Mouse (Mus musculus) midbrain, postnatal 0 days (tissue): ENCODE results near the gene Morc4. TPM values are rescaled to one million over a fixed set of nuclear protein-coding genes. Genes with fewer than 3 reads are reported as not detected.
A peak's percentile ranks its signal among the peaks of the same experiment; 100 is the strongest.

ENCODE experiments used
- ATAC-seq: fragments of 200-750 bp; cut with Nextera tagmentation; 2 replicates; pipeline ENCODE4 v1.8.0; 2017; ENCODE audit warnings: moderate number of reproducible peaks, mild to moderate bottlenecking, moderate TSS enrichment, moderate library complexity; ENCODE audit not compliant: low FRiP score
- DNase-seq: peaks from one replicate; pipeline ENCODE4 v3.0.0-alpha.2; 2015; ENCODE audit warnings: low spot score
- H3K27ac ChIP-seq: fragments of 300-500 bp; sonication (generic); 2 replicates; pipeline ENCODE4 v1.5.1; 2014; ENCODE audit warnings: low read depth, mild to moderate bottlenecking, low read length, mixed read lengths
- H3K27me3 ChIP-seq: fragments of 300-500 bp; sonication (generic); 2 replicates; pipeline ENCODE4 v1.6.1; 2014; ENCODE audit warnings: low read length, control low read depth, mixed read lengths; ENCODE audit not compliant: insufficient read depth
- H3K36me3 ChIP-seq: fragments of 300-500 bp; sonication (generic); 2 replicates; pipeline ENCODE4 v1.6.1; 2014; ENCODE audit warnings: low read length, control low read depth, mixed read lengths; ENCODE audit not compliant: insufficient read depth
- H3K4me1 ChIP-seq: fragments of 300-500 bp; sonication (generic); 2 replicates; pipeline ENCODE4 v1.6.1; 2014; ENCODE audit warnings: mild to moderate bottlenecking, control low read depth, antibody characterized with exemption, low read length, mixed read lengths; ENCODE audit not compliant: insufficient read depth
- H3K4me2 ChIP-seq: fragments of 300-500 bp; sonication (generic); 2 replicates; pipeline ENCODE4 v1.6.1; 2014; ENCODE audit warnings: low read depth, mild to moderate bottlenecking, low read length, mixed read lengths; ENCODE audit not compliant: poor library complexity, severe bottlenecking
- H3K4me3 ChIP-seq: fragments of 300-500 bp; sonication (generic); 2 replicates; pipeline ENCODE4 v1.5.1; 2014; ENCODE audit warnings: low read depth, mild to moderate bottlenecking, low read length, moderate library complexity
- H3K9ac ChIP-seq: fragments of 300-500 bp; sonication (generic); replicated peaks from 2 replicates; pipeline ENCODE4 v1.6.1; 2014; ENCODE audit warnings: mild to moderate bottlenecking, low read length, moderate library complexity, mixed read lengths; ENCODE audit not compliant: poor library complexity, severe bottlenecking
- H3K9me3 ChIP-seq: fragments of 300-500 bp; sonication (generic); 2 replicates; pipeline ENCODE4 v1.6.1; 2016; ENCODE audit warnings: low read length, control low read depth
- CTCF ChIP-seq: IDR thresholded peaks from 2 replicates; pipeline ENCODE4 v1.5.1; 2016; ENCODE audit warnings: antibody characterized with exemption, mild to moderate bottlenecking
- WGBS: fragments of 180-500 bp; shearing (Covaris S2); extraction: QIAGEN DNeasy Blood & Tissue Kit; methylation state at CpG from one replicate; pipeline ENCODE4 v1.1.7; 2014; 5-methylcytosine and 5-hydroxymethylcytosine counted together
- polyA plus RNA-seq: library from polyadenylated mRNA; unstranded; fragments of >200 nt; fragmentation: Nextera tagmentation; extraction: Ambion mirVana; gene quantifications from 2 replicates; pipeline ENCODE4 v1.2.1, GENCODE M21; 2015
- total RNA-seq: library from RNA; depleted of rRNA; stranded (reverse); fragments of >200 nt; gene quantifications from 2 replicates; pipeline ENCODE4 v1.2.3, GENCODE M21; 2014

Gene Morc4
- total and polyA plus RNA-seq, 2 experiments from 2014 or later: 2.6 to 3.1 TPM

- Histone ChIP-seq H3K4me3 (no peak overlapping the region), H3K27ac (no peak overlapping the region), H3K36me3 (no peaks in the 10 kb centered on the region), H3K4me1 (no peaks in the 10 kb centered on the region), H3K9me3 (no peaks in the 10 kb centered on the region), H3K4me2 (no peak overlapping the region), H3K9ac (no peak overlapping the region), H3K27me3 (peaks cover 3% of the 10 kb centered on the region; the same call in 1 of the 2 replicates)
- ATAC-seq (no peak), DNase-seq (no peak)
- peak; percentile 14; the same call in 1 of the 2 replicates for TF ChIP-seq CTCF
- 89% methylated on average over 6 of the region's 6 CpGs for WGBS
These were observed 42.9 kb downstream of the Morc4 start for GRCm38 (mm10) chrX:139828363-139829092.

GRCm38 (mm10) chrX:139826926-139827325, 44.6 kb downstream of the Morc4 start:
- no peaks in the 10 kb centered on the region for H3K4me1 ChIP-seq
- no peak for DNase-seq
- no peak overlapping the region for H3K27ac ChIP-seq
- WGBS: 86% methylated on average over 4 of the region's 4 CpGs
- H3K9ac ChIP-seq: no peak overlapping the region
- no peak overlapping the region for H3K4me3 ChIP-seq
- TF ChIP-seq CTCF: no peak
- no peaks in the 10 kb centered on the region for H3K9me3 ChIP-seq
- no peak for ATAC-seq
- H3K36me3 ChIP-seq: 0 out of 2 replicates have a peak, but pooled peaks cover 4% of the 10 kb centered on the region
- H3K27me3 ChIP-seq: peaks cover 3% of the 10 kb centered on the region; the same call in 1 of the 2 replicates
- H3K4me2 ChIP-seq: no peak overlapping the region

GRCm38 (mm10) chrX:139825402-139825801, 46.1 kb downstream of the Morc4 start:
- 77% methylated on average over 1 of the region's 1 CpGs for WGBS
- Histone ChIP-seq H3K4me3 (no peak overlapping the region), H3K4me1 (no peaks in the 10 kb centered on the region), H3K9me3 (no peaks in the 10 kb centered on the region), H3K9ac (no peak overlapping the region), H3K27me3 (no peaks in the 10 kb centered on the region), H3K27ac (no peak overlapping the region), H3K36me3 (0 out of 2 replicates have a peak, but pooled peaks cover 4% of the 10 kb centered on the region), H3K4me2 (no peak overlapping the region)
- DNase-seq (no peak), ATAC-seq (no peak)
- no peak for TF ChIP-seq CTCF

GRCm38 (mm10) chrX:139815201-139815600, 56.3 kb downstream of the Morc4 start:
- no peak overlapping the region for H3K9ac ChIP-seq
- H3K27me3 ChIP-seq: peaks cover 3% of the 10 kb centered on the region; the same call in 1 of the 2 replicates
- DNase-seq: no peak
- H3K4me3 ChIP-seq: no peak overlapping the region
- H3K36me3 ChIP-seq: no peaks in the 10 kb centered on the region
- no peak for TF ChIP-seq CTCF
- no peaks in the 10 kb centered on the region for H3K9me3 ChIP-seq
- 83% methylated on average over 5 of the region's 5 CpGs for WGBS
- no peaks in the 10 kb centered on the region for H3K4me1 ChIP-seq
- H3K27ac ChIP-seq: no peak overlapping the region
- H3K4me2 ChIP-seq: no peak overlapping the region
- no peak for ATAC-seq

- no peak overlapping the region for H3K9ac ChIP-seq
- no peak overlapping the region for H3K4me2 ChIP-seq
- ATAC-seq (no peak), DNase-seq (no peak)
- H3K27ac ChIP-seq: no peak overlapping the region
- no peaks in the 10 kb centered on the region for H3K9me3 ChIP-seq
- TF ChIP-seq CTCF: no peak
- WGBS: 89% methylated on average over 8 of the region's 8 CpGs
- H3K4me1 ChIP-seq: no peaks in the 10 kb centered on the region
- no peaks in the 10 kb centered on the region for H3K36me3 ChIP-seq
- peaks cover 3% of the 10 kb centered on the region; the same call in 1 of the 2 replicates for H3K27me3 ChIP-seq
- no peak overlapping the region for H3K4me3 ChIP-seq
These were observed 57.4 kb downstream of the Morc4 start for GRCm38 (mm10) chrX:139814018-139814635.
